Mouse (Mus musculus): ENCODE data around the gene Agfg1. TPM values are rescaled to one million over a fixed set of nuclear protein-coding genes. Genes with fewer than 3 reads are reported as not detected.
"Not testable (repeated sequence)": the region's sequence is repeated elsewhere in the genome, so short reads cannot be mapped to it uniquely, and the experiment has no call there.

The Agfg1 gene
- polyA plus RNA-seq, 1 experiment from 2014 or later, result 18.8 TPM

- TF ChIP-seq CTCF (IDR thresholded peaks at IDR 0.05; ENCODE audit: low read depth), result 0 out of 2 replicates have a peak, but pooled peaks have one; percentile 5
- WGBS, result 100% methylated on average over 1 of the region's 2 CpGs
- not testable (repeated sequence) for H3K9me3 ChIP-seq (ENCODE audit: control insufficient read depth, low read length); H3K36me3 ChIP-seq (ENCODE audit: control insufficient read depth, insufficient read depth, low read length); H3K4me3 ChIP-seq (ENCODE audit: low read depth, low read length); H3K9ac ChIP-seq (ENCODE audit: low read length); DNase-seq (ENCODE audit: low spot score); H3K27me3 ChIP-seq (ENCODE audit: control insufficient read depth, insufficient read depth, low read length); ATAC-seq (ENCODE audit: low FRiP score, low TSS enrichment); H3K4me1 ChIP-seq (replicated peaks; ENCODE audit: control insufficient read depth, insufficient read depth); H3K4me2 ChIP-seq (replicated peaks; ENCODE audit: low read depth); H3K27ac ChIP-seq (replicated peaks)
Measured at GRCm38 (mm10) chr1:82946029-82946428, 106.7 kb downstream of the Agfg1 start.

DNA sequence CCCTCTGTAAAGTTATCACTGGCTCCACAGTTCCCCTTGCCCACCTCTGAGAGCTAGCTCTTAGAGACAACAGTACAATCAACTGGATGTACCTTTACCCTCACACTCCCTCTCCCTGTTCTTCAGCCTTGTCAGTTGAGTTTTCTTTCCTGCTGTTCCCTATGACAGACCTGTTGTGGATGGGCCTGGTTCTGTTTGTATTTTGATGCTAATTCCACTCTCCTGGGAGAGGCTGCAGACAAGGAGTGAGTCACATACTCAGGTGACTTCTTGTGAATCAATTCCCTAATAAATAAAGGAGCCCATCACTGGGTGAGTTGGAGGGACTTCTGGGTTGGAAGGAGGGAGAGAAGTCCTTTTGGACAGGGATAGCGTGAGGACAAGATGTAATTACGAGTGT, 109.3 kb downstream of the Agfg1 start:
- no peak for DNase-seq (ENCODE audit: low spot score)
- no peak for ATAC-seq (ENCODE audit: low FRiP score, low TSS enrichment)
- Histone ChIP-seq H3K27ac (replicated peaks) (no peak overlapping the region), H3K4me1 (replicated peaks; ENCODE audit: control insufficient read depth, insufficient read depth) (no peaks in the 10 kb centered on the region), H3K27me3 (ENCODE audit: control insufficient read depth, insufficient read depth, low read length) (no peaks in the 10 kb centered on the region), H3K9me3 (ENCODE audit: control insufficient read depth, low read length) (no peaks in the 10 kb centered on the region), H3K36me3 (ENCODE audit: control insufficient read depth, insufficient read depth, low read length) (no peaks in the 10 kb centered on the region), H3K9ac (ENCODE audit: low read length) (no peak overlapping the region), H3K4me2 (replicated peaks; ENCODE audit: low read depth) (no peak overlapping the region), H3K4me3 (ENCODE audit: low read depth, low read length) (no peak overlapping the region)
- 86% methylated on average over 2 of the region's 2 CpGs for WGBS
- TF ChIP-seq CTCF (IDR thresholded peaks at IDR 0.05; ENCODE audit: low read depth) (no peak), EP300 (optimal IDR thresholded peaks at IDR 0.05) (no peak)

Small RNAs within 50 kb of the gene (microRNA-seq; reads per million reads assigned to microRNA genes)
- not detected for gene Gm22396

Other genes starting within 250 kb of the Agfg1 start
- 149 and 151 TPM in 2 replicates for gene Mff, start 114.6 kb upstream of the Agfg1 start, polyA plus RNA-seq (2015; fragmentation: Nextera tagmentation; extraction: Ambion mirVana)
- 0.21 and 1.0 TPM in 2 replicates for gene Tm4sf20, start 71.0 kb upstream of the Agfg1 start, polyA plus RNA-seq (2015; fragmentation: Nextera tagmentation; extraction: Ambion mirVana)
- not detected in 2 replicates for gene Gm47791, start 68.2 kb upstream of the Agfg1 start, polyA plus RNA-seq (2015; fragmentation: Nextera tagmentation; extraction: Ambion mirVana)
- not detected in 2 replicates for gene A030005L19Rik, start 73.8 kb downstream of the Agfg1 start, polyA plus RNA-seq (2015; fragmentation: Nextera tagmentation; extraction: Ambion mirVana)
- not detected in 2 replicates for gene A030014E15Rik, start 85.4 kb downstream of the Agfg1 start, polyA plus RNA-seq (2015; fragmentation: Nextera tagmentation; extraction: Ambion mirVana)
- not detected in 2 replicates for gene Gm6217, start 91.9 kb downstream of the Agfg1 start, polyA plus RNA-seq (2015; fragmentation: Nextera tagmentation; extraction: Ambion mirVana)
- not detected in 2 replicates for gene A030003K21Rik, start 103.9 kb downstream of the Agfg1 start, polyA plus RNA-seq (2015; fragmentation: Nextera tagmentation; extraction: Ambion mirVana)
- not detected in 2 replicates for gene Gm7544, start 116.5 kb downstream of the Agfg1 start, polyA plus RNA-seq (2015; fragmentation: Nextera tagmentation; extraction: Ambion mirVana)
- not detected in 2 replicates for gene Gm47955, start 120.8 kb downstream of the Agfg1 start, polyA plus RNA-seq (2015; fragmentation: Nextera tagmentation; extraction: Ambion mirVana)
- not detected in 2 replicates for gene Gm47959, start 161.1 kb downstream of the Agfg1 start, polyA plus RNA-seq (2015; fragmentation: Nextera tagmentation; extraction: Ambion mirVana)
- 0.34 and 0.45 TPM in 2 replicates for gene Slc19a3, start 199.0 kb downstream of the Agfg1 start, polyA plus RNA-seq (2015; fragmentation: Nextera tagmentation; extraction: Ambion mirVana)
- gene Krtap28-10, start 203.0 kb downstream of the Agfg1 start, polyA plus RNA-seq (2015; fragmentation: Nextera tagmentation; extraction: Ambion mirVana), result not detected in 2 replicates
- gene Gm47969, start 205.4 kb downstream of the Agfg1 start, polyA plus RNA-seq (2015; fragmentation: Nextera tagmentation; extraction: Ambion mirVana), result not detected in 2 replicates
- not detected in 2 replicates for gene A030005K14Rik, start 219.9 kb downstream of the Agfg1 start, polyA plus RNA-seq (2015; fragmentation: Nextera tagmentation; extraction: Ambion mirVana)
- not detected in 2 replicates for gene Krtap28-13, start 221.4 kb downstream of the Agfg1 start, polyA plus RNA-seq (2015; fragmentation: Nextera tagmentation; extraction: Ambion mirVana)